Mouse (Mus musculus) embryonic fibroblast, embryonic 13.5 days (primary cell): Measurements from ENCODE around the gene Rassf10.

Experiments
- CTCF ChIP-seq: IDR thresholded peaks from 2 replicates; pipeline ENCODE4 v1.5.1; 2011; ENCODE audit warnings: mild to moderate bottlenecking, control low read depth, low read length, moderate library complexity, borderline replicate concordance; ENCODE audit not compliant: insufficient read depth
- POLR2A ChIP-seq: IDR thresholded peaks from 2 replicates; pipeline ENCODE4 v1.6.1; 2011; ENCODE audit warnings: low read depth, mild to moderate bottlenecking, control low read depth, low read length, moderate library complexity

GRCm38 (mm10) chr7:112966382-112966781, 12.6 kb downstream of the Rassf10 start:
- TF ChIP-seq CTCF (no peak), POLR2A (no peak)
